Mouse (Mus musculus) cortical plate, adult 2 months (tissue): Measurements from ENCODE around the gene Vmac.

Source experiments
- CTCF ChIP-seq: fragments of 200-500 bp; IDR thresholded peaks from 2 replicates; pipeline ENCODE4 v1.5.1; 2011; ENCODE audit warnings: mild to moderate bottlenecking, control low read depth, low read length; ENCODE audit not compliant: insufficient read depth; ENCODE audit errors: extremely low read depth
- POLR2A ChIP-seq: fragments of 200-500 bp; IDR thresholded peaks from 2 replicates; pipeline ENCODE4 v1.6.1; 2011; ENCODE audit warnings: mild to moderate bottlenecking, low read length, control low read depth; ENCODE audit not compliant: insufficient read depth; ENCODE audit errors: extremely low read depth

GRCm38 (mm10) chr17:56664333-56664732 is 53.5 kb downstream of the Vmac start:
- TF ChIP-seq CTCF (no peak), POLR2A (no peak)
